Mouse (Mus musculus) cerebellum, adult 9-11 months (tissue): ENCODE data around the gene Atp6v1fnb.

ENCODE experiments used
- DNase-seq: peaks from one replicate; pipeline ENCODE4 v3.0.0; 2022

Gene Atp6v1fnb

GRCm38 (mm10) chr6:29471137-29471536 is at the start of gene Atp6v1fnb:
TSS of gene Atp6v1fnb (plus strand) at chr6:29471437.
- DNase-seq, result no peak

- DNase-seq, result no peak
Observed at GRCm38 (mm10) chr6:29425118-29425517, 46.1 kb upstream of the Atp6v1fnb start.

- no peak for DNase-seq
Observed at GRCm38 (mm10) chr6:29426331-29426730, 44.9 kb upstream of the Atp6v1fnb start.

GRCm38 (mm10) chr6:29428171-29428570 is 43.1 kb upstream of the Atp6v1fnb start:
- no peak for DNase-seq

- no peak for DNase-seq
Observed at GRCm38 (mm10) chr6:29430681-29431420, 40.4 kb upstream of the Atp6v1fnb start.

GRCm38 (mm10) chr6:29431473-29431872 is 39.8 kb upstream of the Atp6v1fnb start:
- DNase-seq, result no peak

GRCm38 (mm10) chr6:29432156-29432555 is 39.1 kb upstream of the Atp6v1fnb start:
- no peak for DNase-seq

- no peak for DNase-seq
Observed at GRCm38 (mm10) chr6:29432676-29433037, 38.6 kb upstream of the Atp6v1fnb start.

- DNase-seq, result no peak
Observed at GRCm38 (mm10) chr6:29433038-29433803, 38.0 kb upstream of the Atp6v1fnb start, which contains the start of gene Flnc. TSS of gene Flnc (plus strand) at chr6:29433256.

GRCm38 (mm10) chr6:29433804-29434795 is 37.1 kb upstream of the Atp6v1fnb start:
- no peak for DNase-seq

GRCm38 (mm10) chr6:29434911-29435691 is 36.1 kb upstream of the Atp6v1fnb start:
- DNase-seq, result no peak

GRCm38 (mm10) chr6:29435940-29436451 is 35.2 kb upstream of the Atp6v1fnb start:
- DNase-seq, result no peak

GRCm38 (mm10) chr6:29436461-29436934 is 34.7 kb upstream of the Atp6v1fnb start:
- no peak for DNase-seq

- DNase-seq, result no peak
Observed at GRCm38 (mm10) chr6:29439251-29439650, 32.0 kb upstream of the Atp6v1fnb start.

- DNase-seq, result no peak
Observed at GRCm38 (mm10) chr6:29439789-29440188, 31.4 kb upstream of the Atp6v1fnb start.

- no peak for DNase-seq
Observed at GRCm38 (mm10) chr6:29444773-29445172, 26.5 kb upstream of the Atp6v1fnb start.

- DNase-seq, result no peak
Observed at GRCm38 (mm10) chr6:29445354-29445753, 25.9 kb upstream of the Atp6v1fnb start.

GRCm38 (mm10) chr6:29449858-29450257 is 21.4 kb upstream of the Atp6v1fnb start:
- DNase-seq, result no peak

GRCm38 (mm10) chr6:29450667-29451066 is 20.6 kb upstream of the Atp6v1fnb start:
- DNase-seq, result no peak

- no peak for DNase-seq
Observed at GRCm38 (mm10) chr6:29461502-29461901, 9.7 kb upstream of the Atp6v1fnb start.

GRCm38 (mm10) chr6:29463388-29463787 is 7.8 kb upstream of the Atp6v1fnb start:
- no peak for DNase-seq
